Mouse (Mus musculus): ENCODE data around the gene Gli1. TPM values are rescaled to one million over a fixed set of nuclear protein-coding genes. Genes with fewer than 3 reads are reported as not detected.

The Gli1 gene
- polyA plus RNA-seq, 1 experiment from 2014 or later, result 7.5 TPM

DNA sequence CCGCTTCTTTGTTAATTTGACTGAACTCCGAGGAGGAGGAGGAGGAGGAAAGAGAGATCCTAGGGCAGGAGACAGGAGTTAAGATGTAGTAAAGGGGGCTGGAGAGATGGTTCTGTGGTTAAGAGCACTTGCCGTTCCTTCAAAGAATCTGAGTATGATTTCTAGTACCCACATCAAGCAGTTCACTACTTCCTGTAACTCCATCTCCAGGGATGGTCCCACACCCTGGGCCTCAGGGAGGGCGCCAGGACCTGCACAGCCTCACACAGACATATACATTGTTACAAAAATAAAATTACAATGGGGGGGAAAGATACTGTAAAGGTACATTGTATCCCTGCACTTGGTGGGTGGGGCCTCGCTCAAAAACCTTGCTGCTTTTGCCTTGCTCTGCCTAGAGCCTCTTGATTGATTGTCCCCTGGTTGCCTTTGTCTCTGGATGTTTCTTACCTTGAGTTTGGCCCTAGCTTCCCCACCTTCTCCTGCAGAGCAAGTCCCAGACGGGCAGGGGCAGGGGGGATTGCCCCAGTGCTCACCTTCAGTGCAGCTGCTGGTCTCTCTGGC is 4.2 kb downstream of the Gli1 start:
- Histone ChIP-seq H3K4me3 (ENCODE audit: low read length) (no peak overlapping the region), H3K9me3 (ENCODE audit: low read length) (no peaks in the 10 kb centered on the region), H3K27ac (ENCODE audit: low read length) (no peak overlapping the region), H3K36me3 (ENCODE audit: insufficient read depth, low read length) (peaks cover 19% of the 10 kb centered on the region), H3K4me1 (ENCODE audit: insufficient read depth, low read length) (peaks cover 26% of the 10 kb centered on the region), H3K9ac (replicated peaks; ENCODE audit: low read length) (no peak overlapping the region), H3K4me2 (replicated peaks; ENCODE audit: low read depth, low read length) (no peak overlapping the region), H3K27me3 (ENCODE audit: insufficient read depth, low read length) (no peaks in the 10 kb centered on the region; the same call in 1 of the 2 replicates)
- 85% methylated on average over 6 of the region's 6 CpGs for WGBS
- ATAC-seq (ENCODE audit: low FRiP score, low TSS enrichment), result no peak

DNA sequence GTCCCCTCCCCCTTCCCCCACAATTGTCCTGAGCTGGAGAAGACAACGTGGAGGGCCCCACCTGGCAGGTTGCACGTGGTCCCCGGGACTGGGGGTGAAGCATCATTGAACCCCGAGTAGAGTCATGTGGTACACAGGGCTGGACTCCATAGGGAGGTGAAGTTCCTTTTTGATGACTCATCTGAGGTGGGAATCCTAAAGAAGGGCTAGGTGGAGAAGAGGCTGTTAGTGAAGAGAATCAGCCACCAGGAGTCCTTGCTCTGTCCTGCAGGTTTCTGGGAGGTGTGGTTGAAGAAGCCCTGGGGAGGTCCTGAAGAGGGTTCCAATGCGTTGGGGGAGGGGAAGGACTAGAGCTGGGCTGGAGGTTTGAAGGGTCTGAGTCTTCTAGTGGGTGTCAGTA is 4.8 kb downstream of the Gli1 start:
- H3K27me3 ChIP-seq (ENCODE audit: insufficient read depth, low read length), result no peaks in the 10 kb centered on the region; the same call in 1 of the 2 replicates
- no peak overlapping the region for H3K27ac ChIP-seq (ENCODE audit: low read length)
- no peak overlapping the region for H3K9ac ChIP-seq (replicated peaks; ENCODE audit: low read length)
- ATAC-seq (ENCODE audit: low FRiP score, low TSS enrichment), result no peak
- peaks cover 24% of the 10 kb centered on the region for H3K36me3 ChIP-seq (ENCODE audit: insufficient read depth, low read length)
- no peaks in the 10 kb centered on the region for H3K9me3 ChIP-seq (ENCODE audit: low read length)
- H3K4me2 ChIP-seq (replicated peaks; ENCODE audit: low read depth, low read length), result no peak overlapping the region
- no peak overlapping the region for H3K4me3 ChIP-seq (ENCODE audit: low read length)
- WGBS, result 63% methylated on average over 5 of the region's 5 CpGs
- H3K4me1 ChIP-seq (ENCODE audit: insufficient read depth, low read length), result peaks cover 19% of the 10 kb centered on the region

DNA sequence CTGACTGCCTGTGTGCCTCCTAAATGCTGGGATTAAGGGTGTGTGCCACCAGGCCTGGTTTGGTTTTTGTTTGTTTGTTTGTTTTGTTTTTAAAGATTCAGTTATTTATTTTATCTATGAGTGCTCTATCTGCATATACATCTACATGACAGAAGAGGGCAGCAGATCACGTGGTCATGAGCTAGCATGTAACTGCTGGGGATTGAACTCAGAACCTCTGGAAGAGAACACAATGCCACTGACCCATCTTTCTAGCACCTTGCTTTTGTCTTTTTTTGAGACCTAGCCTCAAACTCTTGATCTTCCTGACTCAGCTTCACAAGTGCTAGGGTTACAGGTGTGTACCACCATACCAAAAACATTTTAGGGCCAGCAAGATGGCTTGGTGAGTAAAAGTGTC is 6.5 kb downstream of the Gli1 start:
- no peak overlapping the region for H3K27ac ChIP-seq (ENCODE audit: low read length)
- no peaks in the 10 kb centered on the region; the same call in 1 of the 2 replicates for H3K27me3 ChIP-seq (ENCODE audit: insufficient read depth, low read length)
- H3K9me3 ChIP-seq (ENCODE audit: low read length), result no peaks in the 10 kb centered on the region
- H3K4me1 ChIP-seq (ENCODE audit: insufficient read depth, low read length), result peaks cover 10% of the 10 kb centered on the region
- no peak overlapping the region for H3K4me2 ChIP-seq (replicated peaks; ENCODE audit: low read depth, low read length)
- no peak overlapping the region for H3K9ac ChIP-seq (replicated peaks; ENCODE audit: low read length)
- no peak overlapping the region for H3K4me3 ChIP-seq (ENCODE audit: low read length)
- 68% methylated on average over 1 of the region's 1 CpGs for WGBS
- ATAC-seq (ENCODE audit: low FRiP score, low TSS enrichment), result no peak
- peaks cover 35% of the 10 kb centered on the region for H3K36me3 ChIP-seq (ENCODE audit: insufficient read depth, low read length)

DNA sequence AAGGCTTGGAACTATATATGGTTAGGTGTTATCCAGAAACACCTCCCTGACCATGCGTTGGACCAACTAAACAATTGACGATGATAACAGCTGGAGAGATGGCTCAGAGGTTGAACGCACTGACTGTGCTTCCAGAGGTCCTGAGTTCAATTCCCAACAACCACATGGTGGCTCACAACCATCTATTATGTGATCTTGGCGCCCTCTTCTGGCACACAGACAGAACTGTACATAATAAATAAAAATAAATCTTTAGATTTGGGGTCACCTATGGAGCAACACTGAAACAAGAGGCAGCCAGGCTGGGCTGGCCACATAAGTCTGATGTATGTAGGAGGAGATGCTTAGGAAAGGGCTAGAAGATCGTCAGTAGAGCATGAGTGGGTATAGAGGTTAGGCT is 8.6 kb downstream of the Gli1 start:
- Histone ChIP-seq H3K9ac (replicated peaks; ENCODE audit: low read length) (no peak overlapping the region), H3K4me3 (ENCODE audit: low read length) (no peak overlapping the region), H3K4me1 (ENCODE audit: insufficient read depth, low read length) (no peaks in the 10 kb centered on the region), H3K36me3 (ENCODE audit: insufficient read depth, low read length) (peaks cover 37% of the 10 kb centered on the region), H3K27ac (ENCODE audit: low read length) (no peak overlapping the region), H3K9me3 (ENCODE audit: low read length) (no peaks in the 10 kb centered on the region), H3K4me2 (replicated peaks; ENCODE audit: low read depth, low read length) (no peak overlapping the region), H3K27me3 (ENCODE audit: insufficient read depth, low read length) (peaks cover 11% of the 10 kb centered on the region)
- whole genome bisulfite sequencing, result 72% methylated on average over 5 of the region's 5 CpGs
- ATAC-seq (ENCODE audit: low FRiP score, low TSS enrichment), result no peak

DNA sequence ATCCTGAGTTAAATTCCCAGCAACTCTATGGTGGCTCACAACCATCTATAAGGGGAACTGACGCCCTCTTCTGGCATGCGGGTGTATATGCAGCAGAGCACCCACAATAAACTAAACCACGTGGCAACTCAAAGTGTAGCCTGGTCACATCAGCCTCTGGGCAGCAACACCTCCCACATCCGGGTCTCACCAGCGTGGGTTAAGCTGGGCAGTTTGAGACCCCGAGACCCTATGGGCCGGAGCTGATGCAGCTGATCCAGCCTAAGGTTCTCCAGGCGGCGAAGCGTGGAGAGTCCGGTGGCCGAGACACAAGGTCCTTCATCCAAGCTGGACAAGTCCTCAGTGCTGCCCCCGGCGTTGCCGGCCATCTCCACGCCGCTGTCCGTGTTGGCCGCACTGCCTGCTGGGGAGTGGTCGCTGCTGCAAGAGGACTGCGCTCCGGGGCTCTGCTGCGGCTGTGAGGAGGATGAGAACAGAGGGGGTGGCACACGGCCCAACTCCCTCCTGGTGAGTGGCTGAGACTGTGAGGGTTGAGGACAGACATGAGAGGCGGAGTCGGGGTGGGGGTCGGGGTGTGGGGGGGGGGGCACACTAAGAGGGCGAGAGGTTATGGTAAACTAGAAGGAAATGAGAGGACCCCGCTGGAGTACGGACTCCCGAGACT is 9.4 kb downstream of the Gli1 start:
- H3K27me3 ChIP-seq (ENCODE audit: insufficient read depth, low read length), result peaks cover 19% of the 10 kb centered on the region
- ATAC-seq (ENCODE audit: low FRiP score, low TSS enrichment), result no peak
- peak overlapping the region; percentile 12 for H3K4me3 ChIP-seq (ENCODE audit: low read length)
- no peak overlapping the region for H3K27ac ChIP-seq (ENCODE audit: low read length)
- H3K9ac ChIP-seq (replicated peaks; ENCODE audit: low read length), result no peak overlapping the region
- H3K9me3 ChIP-seq (ENCODE audit: low read length), result no peaks in the 10 kb centered on the region
- peak overlapping the region; percentile 17 for H3K4me2 ChIP-seq (replicated peaks; ENCODE audit: low read depth, low read length)
- 35% methylated on average over 29 of the region's 31 CpGs for WGBS
- peaks cover 37% of the 10 kb centered on the region for H3K36me3 ChIP-seq (ENCODE audit: insufficient read depth, low read length)
- no peaks in the 10 kb centered on the region for H3K4me1 ChIP-seq (ENCODE audit: insufficient read depth, low read length)

DNA sequence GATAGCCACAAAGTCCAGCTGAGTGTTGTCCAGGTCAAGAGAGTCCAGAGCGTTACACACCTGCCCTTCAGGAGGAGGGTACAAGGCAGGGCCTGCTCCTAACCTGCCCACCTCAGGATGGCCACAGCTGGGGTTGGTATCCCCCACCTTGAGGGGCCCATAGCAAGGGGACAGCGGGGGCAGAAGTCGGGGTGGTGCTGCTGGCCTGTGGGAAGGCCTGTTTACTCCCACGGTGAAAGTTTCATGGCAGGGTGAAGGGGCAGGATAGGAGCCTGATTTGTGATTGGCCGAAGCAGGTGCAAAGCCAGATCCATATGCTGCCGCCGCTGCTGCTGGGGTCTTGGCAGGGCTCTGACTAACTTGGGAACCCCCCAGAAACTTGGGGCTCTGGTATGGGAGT is 11.6 kb downstream of the Gli1 start:
- Histone ChIP-seq H3K4me2 (replicated peaks; ENCODE audit: low read depth, low read length) (no peak overlapping the region), H3K4me1 (ENCODE audit: insufficient read depth, low read length) (peaks cover 17% of the 10 kb centered on the region), H3K27me3 (ENCODE audit: insufficient read depth, low read length) (peaks cover 40% of the 10 kb centered on the region), H3K4me3 (ENCODE audit: low read length) (no peak overlapping the region), H3K27ac (ENCODE audit: low read length) (no peak overlapping the region), H3K9me3 (ENCODE audit: low read length) (0 out of 2 replicates have a peak, but pooled peaks cover 4% of the 10 kb centered on the region), H3K36me3 (ENCODE audit: insufficient read depth, low read length) (peaks cover 23% of the 10 kb centered on the region; the same call in 1 of the 2 replicates), H3K9ac (replicated peaks; ENCODE audit: low read length) (no peak overlapping the region)
- ATAC-seq (ENCODE audit: low FRiP score, low TSS enrichment), result no peak
- 73% methylated on average over 7 of the region's 7 CpGs for WGBS

DNA sequence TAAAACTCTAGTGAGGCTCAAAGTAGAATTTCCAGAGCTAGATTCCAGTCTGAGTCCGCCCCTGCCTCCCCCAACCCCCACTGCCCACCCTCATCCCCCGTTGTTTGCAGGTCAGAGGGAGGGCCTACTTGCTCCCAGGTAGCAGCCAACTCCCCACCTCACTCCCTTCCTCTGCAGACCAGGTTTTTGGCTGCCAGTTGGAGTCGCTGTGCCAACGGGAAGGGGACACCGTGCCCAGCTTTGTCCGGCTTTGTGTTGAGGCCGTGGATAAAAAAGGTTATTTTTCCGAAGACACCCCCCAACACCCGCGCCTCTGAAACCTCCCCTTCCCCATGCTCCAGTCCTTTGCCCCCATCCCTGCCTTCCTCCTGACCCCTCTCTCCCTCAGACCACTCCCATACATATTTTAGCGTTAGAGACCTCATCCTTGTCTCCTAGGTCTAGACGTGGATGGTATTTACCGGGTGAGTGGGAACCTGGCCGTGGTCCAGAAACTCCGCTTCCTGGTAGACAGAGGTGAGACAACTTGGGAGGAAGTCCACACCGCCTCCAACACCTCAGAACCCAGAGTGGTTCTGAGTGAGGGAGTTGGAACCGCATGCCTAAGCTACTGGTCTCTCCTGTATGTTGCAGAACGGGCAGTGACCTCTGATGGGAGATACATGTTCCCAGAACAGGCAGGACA is 14.2 kb downstream of the Gli1 start:
- ATAC-seq (ENCODE audit: low FRiP score, low TSS enrichment), result no peak
- Histone ChIP-seq H3K36me3 (ENCODE audit: insufficient read depth, low read length) (peaks cover 18% of the 10 kb centered on the region; the same call in 1 of the 2 replicates), H3K4me3 (ENCODE audit: low read length) (no peak overlapping the region), H3K9me3 (ENCODE audit: low read length) (0 out of 2 replicates have a peak, but pooled peaks cover 4% of the 10 kb centered on the region), H3K9ac (replicated peaks; ENCODE audit: low read length) (no peak overlapping the region), H3K27me3 (ENCODE audit: insufficient read depth, low read length) (peaks cover 52% of the 10 kb centered on the region), H3K4me1 (ENCODE audit: insufficient read depth, low read length) (peaks cover 17% of the 10 kb centered on the region), H3K4me2 (replicated peaks; ENCODE audit: low read depth, low read length) (no peak overlapping the region), H3K27ac (ENCODE audit: low read length) (no peak overlapping the region)
- WGBS, result 56% methylated on average over 18 of the region's 18 CpGs

DNA sequence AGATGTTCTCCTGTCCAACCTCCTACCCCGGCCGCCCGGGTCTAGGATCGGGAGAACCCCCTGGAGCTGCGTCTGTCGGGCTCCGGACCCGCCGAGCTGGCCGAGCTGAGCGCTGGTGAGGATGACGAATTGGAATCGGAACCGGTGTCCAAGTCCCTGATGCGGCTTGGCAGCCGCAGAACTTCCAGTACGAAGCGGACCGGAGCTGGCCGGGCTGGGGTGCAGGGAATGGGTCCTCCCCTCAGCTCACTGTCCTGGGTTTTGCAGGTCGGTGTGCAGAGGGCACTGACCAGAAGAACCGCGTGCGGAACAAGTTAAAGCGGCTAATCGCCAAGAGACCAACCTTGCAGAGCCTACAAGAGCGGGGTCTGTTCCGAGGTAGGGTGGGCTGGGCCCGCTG is 14.9 kb downstream of the Gli1 start:
- peaks cover 12% of the 10 kb centered on the region; the same call in 1 of the 2 replicates for H3K36me3 ChIP-seq (ENCODE audit: insufficient read depth, low read length)
- peak overlapping the region; percentile 64 for H3K9ac ChIP-seq (replicated peaks; ENCODE audit: low read length)
- H3K4me1 ChIP-seq (ENCODE audit: insufficient read depth, low read length), result peaks cover 17% of the 10 kb centered on the region
- peak overlapping the region; percentile 94 for H3K4me2 ChIP-seq (replicated peaks; ENCODE audit: low read depth, low read length)
- 8% methylated on average over 29 of the region's 29 CpGs for WGBS
- no peak for ATAC-seq (ENCODE audit: low FRiP score, low TSS enrichment)
- peak overlapping the region; percentile 56 for H3K4me3 ChIP-seq (ENCODE audit: low read length)
- 0 out of 2 replicates have a peak, but pooled peaks cover 4% of the 10 kb centered on the region for H3K9me3 ChIP-seq (ENCODE audit: low read length)
- H3K27me3 ChIP-seq (ENCODE audit: insufficient read depth, low read length), result peaks cover 52% of the 10 kb centered on the region
- H3K27ac ChIP-seq (ENCODE audit: low read length), result no peak overlapping the region

DNA sequence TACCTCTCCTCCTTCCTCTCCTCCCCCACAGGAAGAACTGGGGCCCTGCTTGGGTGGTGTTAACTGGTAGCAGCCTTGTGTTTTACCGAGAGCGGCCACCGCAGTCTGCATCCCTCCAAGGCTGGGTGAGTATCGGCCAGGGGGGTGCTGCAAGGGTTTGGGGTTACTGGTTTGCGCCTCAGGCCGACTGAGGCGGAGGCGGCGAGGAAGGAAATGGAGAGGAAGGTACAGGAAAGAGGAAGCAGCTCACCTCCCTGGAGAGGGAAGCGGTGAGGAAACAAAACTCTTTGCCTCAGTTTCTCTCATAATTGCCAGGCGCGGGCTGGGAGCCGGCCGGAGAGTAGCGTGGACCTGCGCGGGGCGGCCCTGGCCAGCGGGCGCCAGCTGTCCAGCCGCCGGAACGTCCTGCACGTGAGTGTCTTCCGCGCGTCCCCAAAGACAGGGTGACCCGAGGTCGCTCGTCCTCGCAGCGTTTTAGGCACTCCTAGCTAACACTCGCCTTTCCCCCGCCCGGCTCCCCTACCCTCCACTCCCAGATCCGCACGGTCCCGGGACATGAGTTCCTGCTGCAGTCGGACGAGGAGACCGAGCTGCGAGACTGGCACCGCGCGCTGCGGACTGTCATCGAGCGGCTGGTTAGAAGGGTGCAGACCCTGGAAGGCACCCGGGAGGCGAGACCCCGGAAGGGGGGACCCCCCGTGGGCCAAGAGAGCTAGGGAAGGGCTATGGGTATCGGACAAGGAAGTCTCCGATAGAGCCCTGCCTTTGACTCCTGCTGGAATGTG is 15.6 kb downstream of the Gli1 start:
- Histone ChIP-seq H3K36me3 (ENCODE audit: insufficient read depth, low read length) (peaks cover 11% of the 10 kb centered on the region; the same call in 1 of the 2 replicates), H3K27me3 (ENCODE audit: insufficient read depth, low read length) (peaks cover 52% of the 10 kb centered on the region), H3K9me3 (ENCODE audit: low read length) (0 out of 2 replicates have a peak, but pooled peaks cover 4% of the 10 kb centered on the region), H3K27ac (ENCODE audit: low read length) (no peak overlapping the region), H3K4me2 (replicated peaks; ENCODE audit: low read depth, low read length) (peak overlapping the region; percentile 94), H3K9ac (replicated peaks; ENCODE audit: low read length) (peak overlapping the region; percentile 64), H3K4me1 (ENCODE audit: insufficient read depth, low read length) (peaks cover 17% of the 10 kb centered on the region), H3K4me3 (ENCODE audit: low read length) (peak overlapping the region; percentile 56)
- 1% methylated on average over 53 of the region's 54 CpGs for WGBS
- peak; percentile 43; the same call in 1 of the 2 replicates for ATAC-seq (ENCODE audit: low FRiP score, low TSS enrichment)

All from kidney, embryonic 16.5 days (tissue).